Comparison of ENCODE assay signal across 22 mouse cellular contexts in genomic region chr6:5199916-5200315, GRCm38 (mm10). TPM values are rescaled to one million over a fixed set of nuclear protein-coding genes. Genes with fewer than 3 reads are reported as not detected.
A peak's percentile ranks its signal among the peaks of the same experiment; 100 is the strongest.
DNase-seq lines count a peak whose midpoint lies in the region; ATAC-seq and TF ChIP-seq lines count a peak whose summit lies in the region.
"Had no signal": no experiment of that assay in that cellular context is flagged by ENCODE, and none has a peak within 500 bp of the region (broad histone marks: within the 10 kb centered on the region; RNA-seq: fewer than 3 reads in every experiment).

No protein-coding gene starts in this region.

- TF ChIP-seq CTCF in lung, adult 2 months (IDR thresholded peaks at IDR 0.05; ENCODE audit: insufficient read depth, low read length) = no peak

- no peak overlapping the region for H3K4me3 ChIP-seq in brown adipose tissue, adult 24 weeks (ENCODE audit: insufficient read depth, low read depth, low read length)
- no peak overlapping the region for H3K4me3 ChIP-seq in lung, adult 2 months (replicated peaks; ENCODE audit: extremely low read depth, low read depth, low read length)
- H3K4me3 ChIP-seq: erythroblast, embryonic 14.5 days; forebrain, embryonic 15.5 days; heart, adult 2 months; limb, embryonic 15.5 days had no signal

- DNase-seq in adrenal gland, postnatal 10 days = peak; percentile 33
- no peak for DNase-seq in adrenal gland, postnatal 25 days
- DNase-seq in lung, adult 2 months = peak; percentile 48
- no peak for DNase-seq in cerebellum, adult 11-12 months
- no peak for DNase-seq in spleen, postnatal 10 days (ENCODE audit: low spot score in 2 of 2)
- DNase-seq: cerebellum, adult 11 months; heart, adult 2 months; kidney, adult 8-10 months; right cerebral cortex, postnatal 14 days; thymus, postnatal 25 days had no signal

- peaks cover 2% of the 10 kb centered on the region; the same call in 1 of the 2 replicates for H3K4me1 ChIP-seq in brown adipose tissue, adult 24 weeks (ENCODE audit: control insufficient read depth, insufficient read depth, insufficient read length, low read length)
- H3K4me1 ChIP-seq in lung, adult 2 months (ENCODE audit: control insufficient read depth, insufficient read depth, low read length) = peaks cover 2% of the 10 kb centered on the region; the same call in 1 of the 2 replicates
- H3K4me1 ChIP-seq: forebrain, embryonic 15.5 days; limb, embryonic 15.5 days had no signal

- ATAC-seq in megakaryocyte progenitor cell, adult 5-6 weeks (replicated peaks; ENCODE audit: poor library complexity) = peak; percentile 85
- ATAC-seq: forebrain, embryonic 15.5 days; midbrain, embryonic 16.5 days had no signal

- 65% methylated on average over 3 of the region's 3 CpGs for WGBS in lung, adult 2 months

- H3K27ac ChIP-seq in brown adipose tissue, adult 24 weeks (replicated peaks; ENCODE audit: low read depth, low read length) = peak overlapping the region; percentile 97
- H3K27ac ChIP-seq: forebrain, embryonic 15.5 days; heart, adult 2 months; limb, embryonic 15.5 days had no signal

- no peak for TF ChIP-seq POLR2A in lung, adult 2 months (IDR thresholded peaks at IDR 0.05; ENCODE audit: borderline replicate concordance, extremely low read depth, low read depth, low read length)

RNA-seq across cellular contexts. Expression of gene Pon1, which starts 6.2 kb away (rescaled TPM):
- 100 to 1,000 TPM in 1 of 2 experiments, 10 to 100 TPM in 1; 63.3 to 134 TPM for total RNA-seq in adrenal gland, postnatal 10 days (2021)
- 3.3 and 8.9 TPM in 2 replicates for total RNA-seq in adrenal gland, postnatal 25 days (2021)
- 32.6 and 103 TPM in 2 replicates for polyA plus RNA-seq in brown adipose tissue, adult 24 weeks (2012; ENCODE audit: insufficient read depth, insufficient read length, missing spikeins)
- polyA plus RNA-seq in lung, adult 2 months (2012; rRNA removed) = 28.5 and 44.0 TPM in 2 replicates
- not detected in 2 replicates for total RNA-seq in megakaryocyte progenitor cell, adult 5-6 weeks (2015)
- not detected in 2 replicates for total RNA-seq in megakaryocyte progenitor cell, adult 5-6 weeks (2017)
- total RNA-seq: common myeloid progenitor, adult 5-6 weeks; left cerebral cortex, postnatal 14 days; megakaryocyte-erythroid progenitor cell, adult 5-6 weeks had no signal
- polyA plus RNA-seq: embryonic facial prominence, embryonic 11.5 days; erythroblast, embryonic 14.5 days; heart, embryonic 16.5 days; testis, adult 2 months had no signal

RNA-seq across cellular contexts. Expression of gene Pon3, which starts 56.2 kb away (rescaled TPM):
- 10 to 100 TPM; 90.8 to 93.3 TPM for total RNA-seq in adrenal gland, postnatal 10 days (2021)
- 168 and 180 TPM in 2 replicates for total RNA-seq in adrenal gland, postnatal 25 days (2021)
- 174 and 203 TPM in 2 replicates for polyA plus RNA-seq in brown adipose tissue, adult 24 weeks (2012; ENCODE audit: insufficient read depth, insufficient read length, missing spikeins)
- polyA plus RNA-seq in lung, adult 2 months (2012; rRNA removed) = 28.2 and 39.8 TPM in 2 replicates
- 18.9 and 25.0 TPM in 2 replicates for total RNA-seq in megakaryocyte progenitor cell, adult 5-6 weeks (2015)
- total RNA-seq in megakaryocyte progenitor cell, adult 5-6 weeks (2017) = 16.6 and 18.8 TPM in 2 replicates

Comparison
In these comparisons a context has a peak if more than half of its experiments do, and no peak if none do; other contexts are left out.
1. DNase-seq: peak in adrenal gland, postnatal 10 days (single experiment) and lung, adult 2 months (single experiment); none in adrenal gland, postnatal 25 days (single experiment), cerebellum, adult 11-12 months (single experiment) and spleen, postnatal 10 days (0 of 2).